Mouse (Mus musculus): ENCODE results near the gene Ccdc170.

DNA sequence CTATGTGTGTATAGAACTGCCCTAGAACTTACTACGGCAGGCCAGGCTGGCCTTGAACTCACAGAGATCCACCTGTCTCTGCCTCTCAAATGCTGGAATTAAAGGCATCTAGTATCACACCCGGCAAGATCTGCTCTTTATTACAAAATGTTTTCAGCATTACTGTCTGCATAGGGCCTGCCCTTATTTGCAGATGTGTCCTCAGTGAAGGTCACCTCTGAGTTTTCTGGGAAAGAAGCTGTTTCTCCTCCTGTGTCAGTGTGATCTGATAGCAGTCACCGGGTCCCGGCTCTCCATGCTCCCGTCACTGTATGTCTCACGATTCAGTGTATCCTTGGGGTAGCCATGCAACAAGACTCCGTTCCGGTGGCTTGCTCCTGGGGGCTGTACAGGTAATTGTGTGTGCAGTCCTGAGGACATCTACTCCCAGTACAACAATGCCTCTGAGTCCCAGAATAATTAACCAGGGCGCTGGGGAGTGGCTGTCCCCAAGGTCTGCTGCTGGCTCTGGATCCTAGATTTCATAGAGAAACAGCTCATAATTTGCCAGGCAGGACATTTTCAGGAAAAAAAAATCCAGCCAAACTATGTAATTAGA, 48.4 kb downstream of the Ccdc170 start:
- TF ChIP-seq POLR2A (IDR thresholded peaks at IDR 0.05; ENCODE audit: low read depth, low read length) (no peak), CTCF (conservative IDR thresholded peaks at IDR 0.05; ENCODE audit: insufficient read depth, insufficient read length, low read depth, low read length) (no peak)

Data from kidney, adult 2 months (tissue).